Mouse (Mus musculus): ENCODE data around the gene Olfr801. TPM values are rescaled to one million over a fixed set of nuclear protein-coding genes. Genes with fewer than 3 reads are reported as not detected.

Olfr801 gene
- total RNA-seq (2023) = not detected

GRCm38 (mm10) chr10:129673765-129674164 lies at the start of gene Olfr801:
Gene Olfr801 (minus strand): TSS chr10:129673865.

GRCm38 (mm10) chr10:129702910-129703309 lies 29.2 kb upstream of the Olfr801 start, which contains the start of gene Olfr804:
Gene Olfr804 (plus strand): TSS chr10:129703210.

GRCm38 (mm10) chr10:129694186-129694585 lies 20.5 kb upstream of the Olfr801 start, which contains the start of gene Olfr803:
Gene Olfr803 (minus strand): TSS chr10:129694286.

GRCm38 (mm10) chr10:129688069-129688468 lies 14.4 kb upstream of the Olfr801 start, which contains the start of gene Olfr802:
Gene Olfr802 (minus strand): TSS chr10:129688169.

GRCm38 (mm10) chr10:129657394-129657793 lies 16.3 kb downstream of the Olfr801 start, which contains the start of gene Olfr800:
Gene Olfr800 (plus strand): TSS chr10:129657694.

GRCm38 (mm10) chr10:129637184-129637583 lies 36.5 kb downstream of the Olfr801 start, which contains the start of gene Olfr799:
Gene Olfr799 (plus strand): TSS chr10:129637484.

GRCm38 (mm10) chr10:129627834-129628233 lies 45.8 kb downstream of the Olfr801 start, which contains the start of gene Olfr798:
Gene Olfr798 (minus strand): TSS chr10:129627934.

Other genes starting within 250 kb of the Olfr801 start
- not detected for gene Olfr786, start 246.6 kb downstream of the Olfr801 start, total RNA-seq (2023)
- not detected for gene Olfr787, start 212.0 kb downstream of the Olfr801 start, total RNA-seq (2023)
- not detected for gene Olfr788, start 202.9 kb downstream of the Olfr801 start, total RNA-seq (2023)
- not detected for gene Olfr789, start 189.1 kb downstream of the Olfr801 start, total RNA-seq (2023)
- not detected for gene Olfr790, start 175.4 kb downstream of the Olfr801 start, total RNA-seq (2023)
- gene Olfr791, start 152.1 kb downstream of the Olfr801 start, total RNA-seq (2023) = not detected
- not detected for gene Olfr792, start 134.7 kb downstream of the Olfr801 start, total RNA-seq (2023)
- gene Olfr794, start 106.2 kb downstream of the Olfr801 start, total RNA-seq (2023) = not detected
- not detected for gene Olfr796, start 61.3 kb downstream of the Olfr801 start, total RNA-seq (2023)
- not detected for gene Olfr798, start 45.9 kb downstream of the Olfr801 start, total RNA-seq (2023)
- gene Olfr799, start 36.4 kb downstream of the Olfr801 start, total RNA-seq (2023) = not detected
- gene Olfr800, start 16.2 kb downstream of the Olfr801 start, total RNA-seq (2023) = not detected
- not detected for gene Olfr802, start 14.3 kb upstream of the Olfr801 start, total RNA-seq (2023)
- not detected for gene Olfr803, start 20.4 kb upstream of the Olfr801 start, total RNA-seq (2023)
- not detected for gene Olfr804, start 29.3 kb upstream of the Olfr801 start, total RNA-seq (2023)
- not detected for gene Olfr805, start 55.5 kb upstream of the Olfr801 start, total RNA-seq (2023)
- not detected for gene Olfr806, start 68.1 kb upstream of the Olfr801 start, total RNA-seq (2023)
- not detected for gene Olfr807, start 83.9 kb upstream of the Olfr801 start, total RNA-seq (2023)
- gene Olfr808, start 91.6 kb upstream of the Olfr801 start, total RNA-seq (2023) = not detected
- gene Olfr809, start 100.8 kb upstream of the Olfr801 start, total RNA-seq (2023) = not detected
- gene Olfr810, start 121.1 kb upstream of the Olfr801 start, total RNA-seq (2023) = not detected
- gene Olfr811, start 130.5 kb upstream of the Olfr801 start, total RNA-seq (2023) = not detected
- gene Olfr812, start 172.2 kb upstream of the Olfr801 start, total RNA-seq (2023) = not detected
- not detected for gene Olfr813, start 181.5 kb upstream of the Olfr801 start, total RNA-seq (2023)
- gene Olfr814, start 206.0 kb upstream of the Olfr801 start, total RNA-seq (2023) = not detected
- not detected for gene Olfr815, start 232.0 kb upstream of the Olfr801 start, total RNA-seq (2023)
- not detected for gene Olfr816, start 241.7 kb upstream of the Olfr801 start, total RNA-seq (2023)

Data from CD8-positive naive resting alpha-beta T cell, adult 57 days (primary cell).